8 mouse cellular contexts compared by ENCODE assay signal in genomic region chr6:113012495-113012941, GRCm38 (mm10). TPM values are rescaled to one million over a fixed set of nuclear protein-coding genes. Genes with fewer than 3 reads are reported as not detected.
DNase-seq lines count a peak whose midpoint lies in the region; ATAC-seq and TF ChIP-seq lines count a peak whose summit lies in the region.

No protein-coding gene starts in this region.

- H3K4me3 ChIP-seq in forebrain, embryonic 11.5 days (ENCODE audit: low read depth, low read length), result no peak overlapping the region
- no peak overlapping the region for H3K4me3 ChIP-seq in heart, embryonic 14.5 days (ENCODE audit: control insufficient read depth in 1 of 2, insufficient read depth in 1 of 2, low read depth in 1 of 2, low read length in 2 of 2)
- H3K4me3 ChIP-seq in kidney, embryonic 16.5 days (ENCODE audit: low read length), result no peak overlapping the region
- H3K4me3 ChIP-seq in lung, postnatal 0 days (ENCODE audit: low read depth, low read length), result no peak overlapping the region

- H3K27ac ChIP-seq in forebrain, embryonic 11.5 days (ENCODE audit: low read depth, low read length), result peak overlapping the region; percentile 86
- peak overlapping the region; percentile 69 to 71 for H3K27ac ChIP-seq in heart, embryonic 14.5 days (replicated peaks in 1 of 2; ENCODE audit: control insufficient read depth in 1 of 2, insufficient read depth in 1 of 2, low read depth in 2 of 2, low read length in 2 of 2)
- H3K27ac ChIP-seq in kidney, embryonic 16.5 days (ENCODE audit: low read length), result peak overlapping the region; percentile 72
- no peak overlapping the region for H3K27ac ChIP-seq in lung, postnatal 0 days (ENCODE audit: low read length)

- peak; percentile 87 for ATAC-seq in forebrain, embryonic 11.5 days (replicated peaks; ENCODE audit: low FRiP score)
- no peak for ATAC-seq in heart, embryonic 14.5 days (ENCODE audit: insufficient number of reproducible peaks, insufficient read depth, low FRiP score, low read depth)
- peak; percentile 77; the same call in 1 of the 2 replicates for ATAC-seq in kidney, embryonic 16.5 days (ENCODE audit: low FRiP score, low TSS enrichment)
- peak; percentile 32 for ATAC-seq in lung, postnatal 0 days
- no peak for ATAC-seq in erythroid progenitor cell, adult 5-6 weeks (replicated peaks; ENCODE audit: low FRiP score, poor library complexity, severe bottlenecking)

- no peak for TF ChIP-seq CTCF in lung, postnatal 0 days (IDR thresholded peaks at IDR 0.05)

- H3K9me3 ChIP-seq in forebrain, embryonic 11.5 days (ENCODE audit: control insufficient read depth, low read length), result no peaks in the 10 kb centered on the region
- peaks cover 4% of the 10 kb centered on the region for H3K9me3 ChIP-seq in heart, embryonic 14.5 days (ENCODE audit: control insufficient read depth, low read length)
- no peaks in the 10 kb centered on the region for H3K9me3 ChIP-seq in kidney, embryonic 16.5 days (ENCODE audit: low read length)
- H3K9me3 ChIP-seq in lung, postnatal 0 days (ENCODE audit: low read length), result no peaks in the 10 kb centered on the region

- DNase-seq in urinary bladder, postnatal 4 days (ENCODE audit: low spot score in 2 of 2), result peak; percentile 63 to 71
- no peak for DNase-seq in urinary bladder, postnatal 10 days (ENCODE audit: low spot score)
- peak; percentile 70 for DNase-seq in forebrain, embryonic 11.5 days (ENCODE audit: low spot score)
- DNase-seq in lung, postnatal 0 days (ENCODE audit: low spot score), result peak; percentile 19
- DNase-seq in retina, postnatal 7 days (ENCODE audit: low read depth, low spot score), result peak; percentile 20

- H3K9ac ChIP-seq in forebrain, embryonic 11.5 days (ENCODE audit: low read length), result no peak overlapping the region
- H3K9ac ChIP-seq in heart, embryonic 14.5 days (ENCODE audit: low read length), result no peak overlapping the region
- no peak overlapping the region for H3K9ac ChIP-seq in kidney, embryonic 16.5 days (replicated peaks; ENCODE audit: low read length)
- H3K9ac ChIP-seq in lung, postnatal 0 days (replicated peaks; ENCODE audit: low read depth), result no peak overlapping the region

- H3K4me2 ChIP-seq in forebrain, embryonic 11.5 days (ENCODE audit: low read depth, low read length, severe bottlenecking), result no peak overlapping the region
- peak overlapping the region; percentile 16; the same call in 1 of the 2 replicates for H3K4me2 ChIP-seq in heart, embryonic 14.5 days (ENCODE audit: low read length)
- 0 out of 2 replicates have a peak overlapping the region, but pooled peaks have one; percentile 13 for H3K4me2 ChIP-seq in kidney, embryonic 16.5 days (replicated peaks; ENCODE audit: low read depth, low read length)
- H3K4me2 ChIP-seq in lung, postnatal 0 days (replicated peaks; ENCODE audit: low read depth, low read length), result no peak overlapping the region

- peaks cover 7% of the 10 kb centered on the region for H3K4me1 ChIP-seq in forebrain, embryonic 11.5 days (replicated peaks; ENCODE audit: control insufficient read depth, insufficient read depth, low read length)
- H3K4me1 ChIP-seq in heart, embryonic 14.5 days (ENCODE audit: control insufficient read depth in 2 of 2, insufficient read depth in 2 of 2, low read length in 2 of 2), result peaks cover 0 to 6% of the 10 kb centered on the region in 2 experiments; a peak in 1 of 4 replicates
- H3K4me1 ChIP-seq in kidney, embryonic 16.5 days (ENCODE audit: insufficient read depth, low read length), result peaks cover 12% of the 10 kb centered on the region; the same call in 1 of the 2 replicates
- H3K4me1 ChIP-seq in lung, postnatal 0 days (ENCODE audit: insufficient read depth, low read depth, low read length), result no peaks in the 10 kb centered on the region

- WGBS in forebrain, embryonic 11.5 days, result 5% methylated on average over 6 of the region's 6 CpGs
- WGBS in heart, embryonic 14.5 days, result 52% methylated on average over 6 of the region's 6 CpGs
- WGBS in kidney, embryonic 16.5 days, result 27% methylated on average over 6 of the region's 6 CpGs
- 26% methylated on average over 6 of the region's 6 CpGs for WGBS in lung, postnatal 0 days

- TF ChIP-seq EP300 in lung, postnatal 0 days (IDR thresholded peaks at IDR 0.05), result no peak

- no peaks in the 10 kb centered on the region for H3K27me3 ChIP-seq in forebrain, embryonic 11.5 days (ENCODE audit: control insufficient read depth, insufficient read depth, low read length)
- H3K27me3 ChIP-seq in heart, embryonic 14.5 days (ENCODE audit: control insufficient read depth, insufficient read depth, low read length), result no peaks in the 10 kb centered on the region
- H3K27me3 ChIP-seq in kidney, embryonic 16.5 days (ENCODE audit: insufficient read depth, low read length), result no peaks in the 10 kb centered on the region
- H3K27me3 ChIP-seq in lung, postnatal 0 days (replicated peaks; ENCODE audit: insufficient read depth, low read length), result no peaks in the 10 kb centered on the region

- no peaks in the 10 kb centered on the region for H3K36me3 ChIP-seq in forebrain, embryonic 11.5 days (ENCODE audit: control insufficient read depth, insufficient read depth, low read length)
- H3K36me3 ChIP-seq in heart, embryonic 14.5 days (ENCODE audit: control insufficient read depth, insufficient read depth, low read length), result no peaks in the 10 kb centered on the region
- H3K36me3 ChIP-seq in kidney, embryonic 16.5 days (ENCODE audit: insufficient read depth, low read length), result no peaks in the 10 kb centered on the region
- H3K36me3 ChIP-seq in lung, postnatal 0 days (ENCODE audit: insufficient read depth, low read length), result no peaks in the 10 kb centered on the region

RNA-seq across cellular contexts. Expression of gene Thumpd3, which starts 33.5 kb away (rescaled TPM):
- 54.8 and 58.6 TPM in 2 replicates for polyA plus RNA-seq in forebrain, embryonic 11.5 days (2014; fragmentation: Nextera tagmentation; extraction: Ambion mirVana)
- polyA plus RNA-seq in heart, embryonic 14.5 days (2014; fragmentation: Nextera tagmentation; extraction: Ambion mirVana), result 30.9 and 31.1 TPM in 2 replicates
- 50.9 and 55.1 TPM in 2 replicates for polyA plus RNA-seq in kidney, embryonic 16.5 days (2015; fragmentation: Nextera tagmentation; extraction: Ambion mirVana)
- polyA plus RNA-seq in lung, postnatal 0 days (2015; fragmentation: Nextera tagmentation; extraction: Ambion mirVana), result 24.0 and 25.3 TPM in 2 replicates
- 31.4 and 43.2 TPM in 2 replicates for total RNA-seq in erythroid progenitor cell, adult 5-6 weeks (2015; ENCODE audit: low replicate concordance)
- 21.4 and 32.3 TPM in 2 replicates for total RNA-seq in erythroid progenitor cell, adult 5-6 weeks (2017; ENCODE audit: low replicate concordance)

Comparison
In these comparisons a context has a peak if more than half of its experiments do, and no peak if none do; other contexts are left out.
1. ATAC-seq: peak in forebrain, embryonic 11.5 days (single experiment), kidney, embryonic 16.5 days (single experiment) and lung, postnatal 0 days (single experiment); none in heart, embryonic 14.5 days (single experiment) and erythroid progenitor cell, adult 5-6 weeks (single experiment).
2. H3K4me2 ChIP-seq: peak in heart, embryonic 14.5 days (single experiment) and kidney, embryonic 16.5 days (single experiment); none in forebrain, embryonic 11.5 days (single experiment) and lung, postnatal 0 days (single experiment).